Mouse (Mus musculus): Measurements from ENCODE around the gene Zfp990.
"Not testable (repeated sequence)": the region's sequence is repeated elsewhere in the genome, so short reads cannot be mapped to it uniquely, and the experiment has no call there.

The Zfp990 gene

GRCm38 (mm10) chr4:145570461-145570860 is 59.9 kb downstream of the Zfp990 start:
- in situ Hi-C loops (cut with MboI; ENCODE audit: low pct_unique_long_range_greater_than_20kb in 1 of 2, low sequenced_read_pairs in 2 of 2, unreplicated experiment in 1 of 2) = loop anchor here (25.0 kb wide), 2 partner anchors 1567 to 1842 kb away; partner anchors contain the start of gene Zfp991 (in 1 of the 2)

- in situ Hi-C loops (cut with MboI; ENCODE audit: low pct_unique_long_range_greater_than_20kb in 1 of 2, low sequenced_read_pairs in 2 of 2, unreplicated experiment in 1 of 2) = not testable (repeated sequence)
Measured at GRCm38 (mm10) chr4:145576623-145577022, 66.1 kb downstream of the Zfp990 start.

GRCm38 (mm10) chr4:145580333-145580732 is 69.8 kb downstream of the Zfp990 start:
- in situ Hi-C loops (cut with MboI; ENCODE audit: low pct_unique_long_range_greater_than_20kb in 1 of 2, low sequenced_read_pairs in 2 of 2, unreplicated experiment in 1 of 2) = loop anchor here (5.0 kb wide), 1 partner anchor 173 kb away; no protein-coding TSS in a partner anchor

DNA sequence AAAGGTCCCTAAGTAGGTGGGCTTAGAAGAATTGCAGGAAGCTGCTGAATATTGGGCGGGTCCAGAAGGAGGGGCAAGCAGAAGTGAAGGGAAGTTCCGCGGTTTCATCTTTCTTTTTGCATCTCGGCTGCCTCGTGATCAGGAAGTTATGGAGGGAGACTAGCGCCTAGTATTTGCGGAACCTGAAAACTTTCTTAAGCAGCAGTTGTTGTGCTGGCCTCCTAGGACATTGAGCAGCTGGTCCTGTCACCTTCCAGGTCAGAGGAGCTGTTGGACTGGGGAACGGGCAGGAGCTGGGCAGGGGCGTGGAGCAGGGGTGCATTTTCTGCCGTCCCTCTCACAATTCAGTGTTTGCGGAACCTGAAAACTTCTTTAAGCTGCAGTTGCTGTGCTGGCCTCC is 74.5 kb downstream of the Zfp990 start, which contains the start of gene Gm13212:
Gene Gm13212, plus strand, starts transcription at position 89 of the 400 bp plus-strand sequence.
- in situ Hi-C loops (cut with MboI; ENCODE audit: low pct_unique_long_range_greater_than_20kb in 1 of 2, low sequenced_read_pairs in 2 of 2, unreplicated experiment in 1 of 2) = not testable (repeated sequence)

- in situ Hi-C loops (cut with MboI; ENCODE audit: low pct_unique_long_range_greater_than_20kb in 1 of 2, low sequenced_read_pairs in 2 of 2, unreplicated experiment in 1 of 2) = not testable (repeated sequence)
Measured at GRCm38 (mm10) chr4:145586046-145586445, 75.5 kb downstream of the Zfp990 start.

Data from mouse embryonic stem cell (cell line).